Mouse (Mus musculus) lung, postnatal 0 days (tissue): ENCODE data around the gene Slc25a54. TPM values are rescaled to one million over a fixed set of nuclear protein-coding genes. Genes with fewer than 3 reads are reported as not detected.

Experiments
- ATAC-seq: fragments of 200-750 bp; cut with Nextera tagmentation; 2 replicates; pipeline ENCODE4 v1.8.0; 2017; ENCODE audit warnings: moderate library complexity
- DNase-seq: peaks from one replicate; pipeline ENCODE4 v3.0.0-alpha.2; 2016; ENCODE audit warnings: low spot score
- H3K27ac ChIP-seq: fragments of 300-500 bp; sonication (generic); 2 replicates; pipeline ENCODE4 v1.5.1; 2014; ENCODE audit warnings: antibody characterized with exemption, mild to moderate bottlenecking, low read length, mixed read lengths
- H3K27me3 ChIP-seq: fragments of 300-500 bp; sonication (generic); replicated peaks from 2 replicates; pipeline ENCODE4 v1.6.1; 2014; ENCODE audit warnings: low read length, mixed read lengths; ENCODE audit not compliant: insufficient read depth
- H3K36me3 ChIP-seq: fragments of 300-500 bp; sonication (generic); 2 replicates; pipeline ENCODE4 v1.6.1; 2014; ENCODE audit warnings: low read length, mixed read lengths; ENCODE audit not compliant: insufficient read depth
- H3K4me1 ChIP-seq: fragments of 300-500 bp; sonication (generic); 2 replicates; pipeline ENCODE4 v1.6.1; 2014; ENCODE audit warnings: antibody characterized with exemption, low read depth, low read length, mixed read lengths; ENCODE audit not compliant: insufficient read depth
- H3K4me2 ChIP-seq: fragments of 300-500 bp; sonication (generic); replicated peaks from 2 replicates; pipeline ENCODE4 v1.6.1; 2014; ENCODE audit warnings: low read depth, mild to moderate bottlenecking, low read length, moderate library complexity, mixed read lengths
- H3K4me3 ChIP-seq: fragments of 300-500 bp; sonication (generic); 2 replicates; pipeline ENCODE4 v1.5.1; 2014; ENCODE audit warnings: low read depth, low read length
- H3K9ac ChIP-seq: fragments of 300-500 bp; sonication (generic); replicated peaks from 2 replicates; pipeline ENCODE4 v1.6.1; 2014; ENCODE audit warnings: low read depth, mild to moderate bottlenecking
- H3K9me3 ChIP-seq: fragments of 300-500 bp; sonication (generic); 2 replicates; pipeline ENCODE4 v1.6.1; 2016; ENCODE audit warnings: low read length, mixed read lengths
- CTCF ChIP-seq: IDR thresholded peaks from 2 replicates; pipeline ENCODE4 v1.5.1; 2016; ENCODE audit warnings: antibody characterized with exemption, mild to moderate bottlenecking
- EP300 ChIP-seq: IDR thresholded peaks from 2 replicates; pipeline ENCODE4 v1.6.1; 2016; ENCODE audit warnings: antibody characterized with exemption, mild to moderate bottlenecking, control low read depth
- WGBS: fragments of 180-500 bp; shearing (Covaris S2); extraction: QIAGEN DNeasy Blood & Tissue Kit; methylation state at CpG from one replicate; pipeline ENCODE4 v1.1.7; 2014; 5-methylcytosine and 5-hydroxymethylcytosine counted together
- polyA plus RNA-seq: library from polyadenylated mRNA; unstranded; fragments of >200 nt; fragmentation: Nextera tagmentation; extraction: Ambion mirVana; gene quantifications from 2 replicates; pipeline ENCODE4 v1.2.1, GENCODE M21; 2015

Slc25a54 gene
- polyA plus RNA-seq, 1 experiment from 2014 or later = not detected

DNA sequence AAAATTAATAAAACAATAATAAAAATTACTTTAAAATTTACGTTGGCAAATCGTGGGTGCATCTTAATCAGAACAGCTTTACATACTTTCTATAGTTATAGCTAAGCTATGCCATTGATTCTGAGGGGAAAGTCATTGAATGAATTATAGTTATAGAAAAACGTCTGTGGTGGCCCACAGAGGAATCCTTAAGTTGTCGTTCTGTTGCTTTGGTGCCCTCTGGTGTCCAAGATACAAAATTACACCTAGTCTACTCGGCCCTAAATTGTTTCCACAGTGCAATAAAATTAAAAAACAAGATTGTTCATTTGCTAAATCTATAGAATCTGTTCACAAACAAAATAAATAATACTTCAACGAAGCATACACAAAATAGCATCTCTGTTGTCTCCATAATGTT lies 17.3 kb upstream of the Slc25a54 start:
- TF ChIP-seq EP300 = 0 out of 2 replicates have a peak, but pooled peaks have one; percentile 34
- peak; percentile 82 for TF ChIP-seq CTCF
- Histone ChIP-seq H3K27me3 (no peaks in the 10 kb centered on the region), H3K9me3 (no peaks in the 10 kb centered on the region), H3K9ac (no peak overlapping the region), H3K4me3 (no peak overlapping the region), H3K27ac (no peak overlapping the region), H3K4me2 (no peak overlapping the region), H3K4me1 (no peaks in the 10 kb centered on the region), H3K36me3 (no peaks in the 10 kb centered on the region)
- 2% methylated on average over 6 of the region's 6 CpGs for WGBS
- DNase-seq (peak; percentile 82), ATAC-seq (no peak)

- no peak overlapping the region for H3K4me3 ChIP-seq
- no peak for TF ChIP-seq CTCF
- no peak for TF ChIP-seq EP300
- no peaks in the 10 kb centered on the region for H3K27me3 ChIP-seq
- ATAC-seq = no peak
- H3K36me3 ChIP-seq = no peaks in the 10 kb centered on the region
- H3K4me1 ChIP-seq = no peaks in the 10 kb centered on the region
- no peak overlapping the region for H3K9ac ChIP-seq
- 93% methylated on average over 2 of the region's 2 CpGs for WGBS
- DNase-seq = no peak
- no peak overlapping the region for H3K27ac ChIP-seq
- no peaks in the 10 kb centered on the region for H3K9me3 ChIP-seq
- H3K4me2 ChIP-seq = no peak overlapping the region
These were observed 4.1 kb downstream of the Slc25a54 start for GRCm38 (mm10) chr3:109084418-109084817.

- Histone ChIP-seq H3K36me3 (no peaks in the 10 kb centered on the region), H3K27ac (no peak overlapping the region), H3K9me3 (no peaks in the 10 kb centered on the region), H3K27me3 (no peaks in the 10 kb centered on the region), H3K9ac (no peak overlapping the region), H3K4me3 (no peak overlapping the region), H3K4me2 (no peak overlapping the region), H3K4me1 (no peaks in the 10 kb centered on the region)
- DNase-seq (no peak), ATAC-seq (no peak)
- WGBS = 11% methylated on average over 2 of the region's 2 CpGs
- no peak for TF ChIP-seq CTCF
- TF ChIP-seq EP300 = no peak
These were observed 8.2 kb downstream of the Slc25a54 start for GRCm38 (mm10) chr3:109088460-109088859.

DNA sequence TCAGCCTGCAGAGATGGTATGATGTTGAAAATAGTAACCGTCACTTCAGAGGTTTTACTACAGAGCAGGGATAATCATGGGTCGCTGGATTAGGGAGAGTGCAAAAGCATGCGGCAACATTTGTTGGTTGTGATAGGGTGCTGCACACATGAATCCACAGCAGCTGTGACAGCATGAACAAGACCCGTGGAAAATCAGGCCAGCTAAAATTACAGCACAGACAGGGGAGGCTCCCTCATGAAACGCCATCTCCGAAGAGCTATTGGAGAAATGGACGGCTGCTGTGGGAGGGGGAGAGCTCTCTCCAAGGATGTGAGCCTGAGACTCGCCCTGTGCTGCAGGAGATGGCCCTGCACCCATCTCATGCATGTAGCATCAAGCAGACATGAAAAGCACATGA lies 24.4 kb downstream of the Slc25a54 start:
- Histone ChIP-seq H3K27me3 (no peaks in the 10 kb centered on the region), H3K4me2 (no peak overlapping the region), H3K9ac (no peak overlapping the region), H3K36me3 (no peaks in the 10 kb centered on the region), H3K4me1 (no peaks in the 10 kb centered on the region), H3K4me3 (no peak overlapping the region), H3K9me3 (no peaks in the 10 kb centered on the region), H3K27ac (no peak overlapping the region)
- ATAC-seq (no peak), DNase-seq (no peak)
- no peak for TF ChIP-seq CTCF
- TF ChIP-seq EP300 = no peak
- 57% methylated on average over 8 of the region's 8 CpGs for WGBS

GRCm38 (mm10) chr3:109117136-109117535 lies 36.9 kb downstream of the Slc25a54 start:
- H3K9me3 ChIP-seq = no peaks in the 10 kb centered on the region
- ATAC-seq (peak; percentile 61), DNase-seq (peak; percentile 57)
- H3K4me1 ChIP-seq = no peaks in the 10 kb centered on the region
- TF ChIP-seq CTCF = no peak
- TF ChIP-seq EP300 = no peak
- no peaks in the 10 kb centered on the region for H3K36me3 ChIP-seq
- H3K27me3 ChIP-seq = no peaks in the 10 kb centered on the region
- H3K27ac ChIP-seq = no peak overlapping the region
- no peak overlapping the region for H3K4me3 ChIP-seq
- no peak overlapping the region for H3K4me2 ChIP-seq
- no peak overlapping the region for H3K9ac ChIP-seq

- Histone ChIP-seq H3K27ac (no peak overlapping the region), H3K36me3 (no peaks in the 10 kb centered on the region), H3K9me3 (no peaks in the 10 kb centered on the region), H3K4me1 (peaks cover 14% of the 10 kb centered on the region; the same call in 1 of the 2 replicates), H3K27me3 (no peaks in the 10 kb centered on the region), H3K4me2 (no peak overlapping the region), H3K9ac (no peak overlapping the region), H3K4me3 (no peak overlapping the region)
- no peak for ATAC-seq
- 83% methylated on average over 5 of the region's 5 CpGs for WGBS
- DNase-seq = no peak
- TF ChIP-seq EP300 (no peak), CTCF (no peak)
These were observed 39.3 kb downstream of the Slc25a54 start for GRCm38 (mm10) chr3:109119562-109119961.

GRCm38 (mm10) chr3:109119973-109120372 lies 39.7 kb downstream of the Slc25a54 start:
- TF ChIP-seq CTCF (no peak), EP300 (no peak)
- DNase-seq = no peak
- H3K4me1 ChIP-seq = peaks cover 14% of the 10 kb centered on the region; the same call in 1 of the 2 replicates
- no peak overlapping the region for H3K27ac ChIP-seq
- H3K9me3 ChIP-seq = no peaks in the 10 kb centered on the region
- no peak overlapping the region for H3K4me2 ChIP-seq
- 78% methylated on average over 5 of the region's 5 CpGs for WGBS
- no peak for ATAC-seq
- H3K27me3 ChIP-seq = no peaks in the 10 kb centered on the region
- no peaks in the 10 kb centered on the region for H3K36me3 ChIP-seq
- no peak overlapping the region for H3K9ac ChIP-seq
- H3K4me3 ChIP-seq = no peak overlapping the region
